In genomic region chr15:21544786-21545185, GRCm38 (mm10) we compare ENCODE assay signal across 15 mouse cellular contexts.
"Had no signal": no experiment of that assay in that cellular context is flagged by ENCODE, and none has a peak within 500 bp of the region (broad histone marks: within the 10 kb centered on the region; RNA-seq: fewer than 3 reads in every experiment).

No protein-coding gene starts in this region.

- H3K36me3 ChIP-seq: liver, embryonic 13.5 days; midbrain, embryonic 12.5 days; midbrain, embryonic 15.5 days; stomach, embryonic 15.5 days had no signal

- DNase-seq: kidney, adult 18-20 months; kidney, adult 9 months; kidney, postnatal 14 days; kidney, postnatal 4 days; layer of hippocampus, adult 9-11 months; liver, embryonic 13.5 days; lung, adult 2 months; lung, postnatal 14 days; lung, postnatal 4 days; right cerebral cortex, postnatal 4 days; thymus, postnatal 25 days had no signal

- H3K4me2 ChIP-seq: liver, embryonic 13.5 days; midbrain, embryonic 12.5 days; midbrain, embryonic 15.5 days; stomach, embryonic 15.5 days had no signal

- H3K9me3 ChIP-seq: liver, embryonic 13.5 days; midbrain, embryonic 12.5 days; midbrain, embryonic 15.5 days; stomach, embryonic 15.5 days had no signal

- H3K4me3 ChIP-seq: liver, embryonic 13.5 days; midbrain, embryonic 12.5 days; midbrain, embryonic 15.5 days; stomach, embryonic 15.5 days had no signal

- H3K4me1 ChIP-seq: liver, embryonic 13.5 days; midbrain, embryonic 12.5 days; midbrain, embryonic 15.5 days; stomach, embryonic 15.5 days had no signal

- H3K27ac ChIP-seq: liver, embryonic 13.5 days; midbrain, embryonic 12.5 days; midbrain, embryonic 15.5 days; stomach, embryonic 15.5 days had no signal

- H3K27me3 ChIP-seq: liver, embryonic 13.5 days; midbrain, embryonic 12.5 days; midbrain, embryonic 15.5 days; stomach, embryonic 15.5 days had no signal

- H3K9ac ChIP-seq: liver, embryonic 13.5 days; midbrain, embryonic 12.5 days; midbrain, embryonic 15.5 days; stomach, embryonic 15.5 days had no signal

- ATAC-seq: intestine, embryonic 16.5 days; midbrain, embryonic 15.5 days had no signal
